Mouse (Mus musculus) 416B (cell line): ENCODE measurements around the gene Pak1ip1.

Source experiments
- DNase-seq: peaks from one replicate; pipeline ENCODE4 v3.0.0; 2011; ENCODE audit warnings: low read depth

Gene Pak1ip1

GRCm38 (mm10) chr13:41006244-41006643, 5.4 kb downstream of the Pak1ip1 start:
- DNase-seq, result no peak

GRCm38 (mm10) chr13:41008271-41008670, 7.4 kb downstream of the Pak1ip1 start:
- DNase-seq, result no peak

GRCm38 (mm10) chr13:41008946-41009345, 8.1 kb downstream of the Pak1ip1 start:
- DNase-seq, result no peak

DNA sequence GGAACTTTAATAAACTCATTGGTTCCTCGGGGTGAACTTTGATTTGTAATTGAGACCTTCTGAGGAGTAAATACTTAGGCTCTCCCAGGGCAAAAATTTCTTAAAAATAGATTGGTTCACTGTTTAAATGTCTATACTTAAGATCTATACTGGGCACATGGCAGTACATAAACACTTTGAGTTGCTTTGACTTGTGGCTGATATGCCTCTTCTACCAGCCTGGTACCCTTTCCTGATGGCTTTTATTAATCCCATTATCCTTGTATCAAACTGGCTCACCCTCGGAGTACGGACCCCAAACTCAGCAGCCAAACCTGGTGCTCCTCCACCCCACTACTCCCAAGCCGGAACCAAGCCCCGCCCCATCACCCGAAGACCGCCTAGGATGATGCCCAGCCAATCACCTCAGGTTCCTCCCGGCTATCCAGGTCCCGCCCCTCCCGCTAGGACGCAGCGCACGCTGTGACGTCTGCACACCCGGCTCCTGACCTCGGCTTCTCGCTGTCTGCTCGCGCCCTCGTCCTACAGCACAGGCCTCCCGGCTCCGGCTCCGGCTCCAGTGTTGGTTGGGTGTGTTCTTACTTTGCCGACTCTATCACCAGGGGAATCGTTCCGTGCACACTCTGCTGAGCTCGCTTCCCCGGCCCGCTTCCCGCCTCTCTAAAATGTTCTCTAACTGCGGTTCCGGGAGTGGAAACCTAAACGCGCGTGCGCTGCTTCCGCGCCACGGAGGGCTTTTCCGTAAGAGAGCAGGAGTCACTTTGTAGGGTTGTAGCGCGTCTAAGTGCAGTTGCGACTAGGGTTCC, 15.2 kb downstream of the Pak1ip1 start, which contains the start of gene Tmem14c:
Tmem14c (plus strand) TSS at position 464 of the 806 bp plus-strand sequence.
- peak; percentile 95 for DNase-seq

DNA sequence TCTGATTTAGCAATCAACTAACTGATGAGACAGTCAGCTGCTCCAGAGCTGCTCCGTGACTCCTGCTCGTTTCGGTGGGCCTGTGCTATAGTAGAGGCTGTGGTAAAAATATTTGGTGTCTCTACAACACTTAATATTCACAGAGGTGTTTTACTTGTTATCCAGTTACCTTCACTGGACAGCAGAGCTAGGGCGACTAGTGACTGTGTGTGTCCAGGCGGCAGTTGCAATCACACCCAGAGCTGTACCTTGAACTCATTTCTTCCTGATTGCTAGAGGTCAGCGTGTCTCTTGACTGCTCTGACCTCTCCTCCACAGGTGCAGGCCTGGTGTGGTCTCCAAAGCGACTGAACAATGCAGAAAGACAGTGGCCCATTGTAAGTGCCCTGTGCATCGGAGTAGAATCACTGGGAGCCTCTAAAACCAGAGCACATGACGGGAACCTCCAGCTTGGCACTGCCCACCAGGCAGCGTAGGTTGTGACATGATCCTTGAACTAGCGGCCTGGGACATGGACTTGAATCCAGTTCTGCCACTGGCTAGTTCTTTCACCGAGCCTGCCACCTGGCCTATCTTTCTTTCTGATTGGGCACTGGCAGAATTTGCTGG, 16.1 kb downstream of the Pak1ip1 start:
- DNase-seq, result peak; percentile 16

GRCm38 (mm10) chr13:41017832-41018231, 17.0 kb downstream of the Pak1ip1 start:
- DNase-seq, result no peak

GRCm38 (mm10) chr13:41018236-41018635, 17.4 kb downstream of the Pak1ip1 start:
- DNase-seq, result no peak

- DNase-seq, result no peak
These were observed 18.2 kb downstream of the Pak1ip1 start for GRCm38 (mm10) chr13:41018756-41019591.

DNA sequence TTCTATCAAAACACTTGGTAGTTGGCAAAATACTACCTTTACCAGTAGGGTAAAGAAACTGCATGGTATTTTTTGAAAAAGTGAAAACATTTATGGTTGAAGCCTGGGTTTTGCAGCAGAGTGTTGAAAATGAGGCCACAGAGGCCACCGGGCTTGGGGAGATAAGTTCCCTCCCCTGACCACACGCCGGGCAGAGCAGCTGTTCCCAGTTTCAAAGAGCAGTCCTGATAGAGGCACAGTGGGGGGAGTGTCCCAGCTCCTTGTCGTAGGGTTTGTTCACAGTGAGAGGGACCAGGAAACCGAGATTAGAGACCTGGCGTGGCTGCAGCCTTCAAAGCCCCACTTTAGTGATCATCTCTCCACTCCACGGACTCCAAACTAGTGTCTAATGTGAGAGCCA, 19.7 kb downstream of the Pak1ip1 start:
- no peak for DNase-seq

- DNase-seq, result no peak
These were observed 20.8 kb downstream of the Pak1ip1 start for GRCm38 (mm10) chr13:41021607-41022006.

GRCm38 (mm10) chr13:41022099-41022498, 21.3 kb downstream of the Pak1ip1 start:
- DNase-seq, result no peak

DNA sequence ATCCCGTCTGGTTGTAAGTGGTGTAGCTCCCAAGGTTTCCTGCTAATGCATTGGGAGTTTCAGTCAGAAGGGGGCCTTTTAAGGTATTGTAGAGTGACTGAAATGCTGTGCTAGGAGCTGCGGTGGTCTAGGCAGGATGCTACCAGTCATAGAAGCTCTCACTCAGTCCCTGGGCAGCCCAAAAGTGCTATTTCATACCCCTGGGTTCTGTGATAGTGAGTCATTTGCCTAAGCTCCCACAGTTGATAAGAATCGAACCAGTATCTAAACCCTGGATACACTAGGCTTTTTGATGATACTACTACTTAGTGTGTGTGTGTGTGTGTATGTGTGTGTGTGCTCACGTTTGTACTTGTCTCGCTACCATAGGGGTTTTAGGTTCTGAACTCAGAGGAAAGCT, 29.3 kb downstream of the Pak1ip1 start:
- peak; percentile 66 for DNase-seq

GRCm38 (mm10) chr13:41042511-41042910, 41.7 kb downstream of the Pak1ip1 start:
- no peak for DNase-seq

GRCm38 (mm10) chr13:41045901-41046300, 45.1 kb downstream of the Pak1ip1 start:
- DNase-seq, result peak; percentile 62

DNA sequence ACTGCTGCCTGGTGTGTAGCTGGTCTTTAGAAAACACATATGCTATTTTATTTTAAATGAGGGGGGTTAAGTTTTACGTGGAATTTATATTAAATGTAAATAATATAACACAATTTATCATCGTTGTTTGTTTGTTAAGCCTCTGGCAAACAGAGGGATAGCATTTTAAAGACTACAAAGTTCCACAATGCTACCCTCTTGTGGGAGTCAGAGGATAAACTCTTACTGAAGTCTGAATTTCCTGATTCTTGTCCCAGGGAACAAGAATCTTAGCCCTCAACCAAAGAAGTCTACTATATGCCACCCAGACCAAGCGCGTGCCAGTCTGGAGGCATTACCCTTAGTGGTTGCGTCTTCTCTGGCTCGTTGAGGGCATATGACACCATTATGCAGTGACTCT, 46.5 kb downstream of the Pak1ip1 start:
- peak; percentile 12 for DNase-seq

DNA sequence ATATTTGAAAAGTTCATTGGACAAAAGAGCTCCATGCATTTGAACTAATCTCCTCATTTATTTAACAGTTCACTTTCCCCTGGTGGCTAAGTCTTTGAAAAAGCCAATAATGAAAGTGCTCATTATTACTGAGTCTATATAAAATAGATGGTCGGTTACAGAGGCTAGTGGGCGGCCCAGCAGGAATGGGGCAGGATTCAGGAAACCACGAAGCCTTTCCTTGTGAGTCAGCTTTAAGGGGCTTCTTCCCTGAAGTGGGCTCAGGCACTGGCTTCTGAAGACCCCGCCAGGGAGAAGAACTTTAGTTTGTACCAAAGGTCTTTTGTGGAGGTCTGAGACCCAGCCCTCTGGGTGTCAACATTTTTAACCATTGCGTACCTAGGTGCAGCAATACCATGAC, 51.1 kb downstream of the Pak1ip1 start:
- no peak for DNase-seq
